Mouse (Mus musculus) large intestine, adult 2 months (tissue): ENCODE data around the gene Myo18b. TPM values are rescaled to one million over a fixed set of nuclear protein-coding genes. Genes with fewer than 3 reads are reported as not detected.

Experiments
- DNase-seq: peaks from one replicate; pipeline ENCODE4 v3.0.0-alpha.2; 2012; ENCODE audit warnings: low read depth, low spot score
- WGBS: fragments of 180-500 bp; shearing (Covaris S2); methylation state at CpG from one replicate; pipeline ENCODE4 v1.1.7; 2018; 5-methylcytosine and 5-hydroxymethylcytosine counted together
- polyA plus RNA-seq: library from polyadenylated mRNA; depleted of rRNA; stranded (reverse); fragments of >200 nt; gene quantifications from 2 replicates; pipeline ENCODE4 v1.2.3, GENCODE M21; 2012

The Myo18b gene
- polyA plus RNA-seq, 1 experiment: 0.74 TPM

DNA sequence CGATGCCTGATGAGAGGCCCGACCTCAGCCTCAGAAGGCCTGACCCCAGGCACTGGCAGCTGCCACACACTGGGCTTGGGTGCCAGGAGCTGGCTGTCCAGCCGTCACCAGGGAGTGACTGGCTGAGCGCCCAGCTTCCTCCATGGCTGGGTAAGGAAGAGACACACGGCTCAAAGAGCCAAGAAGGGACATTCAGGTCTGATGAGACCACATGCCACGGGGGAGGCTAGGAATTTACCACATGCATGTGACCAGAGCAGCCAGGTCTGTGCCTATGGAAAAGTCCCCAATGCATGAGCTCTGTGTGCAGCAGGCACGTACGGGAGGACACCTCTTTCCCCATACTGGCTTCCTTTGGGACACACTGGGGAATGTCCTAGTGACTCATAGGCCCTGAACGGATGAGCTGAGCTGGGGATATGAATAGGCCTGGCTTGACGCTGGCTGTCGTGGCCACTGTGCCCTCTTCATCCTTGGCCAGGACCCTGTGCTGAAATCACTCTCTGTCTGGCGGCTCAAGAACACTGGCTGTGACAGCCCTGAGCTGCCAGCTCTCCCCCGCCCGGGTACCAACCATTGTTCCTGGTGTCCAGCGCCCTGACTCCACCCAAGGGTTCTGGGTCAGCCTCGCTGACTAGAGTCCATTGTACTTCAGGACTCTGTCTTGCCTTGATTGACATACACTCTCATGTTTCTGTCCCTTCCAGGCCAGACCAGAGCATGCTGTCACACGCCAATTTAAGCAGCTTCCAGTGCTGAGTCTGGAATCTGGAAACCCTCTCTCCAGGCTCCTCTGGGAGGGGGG is 9.3 kb downstream of the Myo18b start:
- 62% methylated on average over 17 of the region's 17 CpGs for WGBS

DNA sequence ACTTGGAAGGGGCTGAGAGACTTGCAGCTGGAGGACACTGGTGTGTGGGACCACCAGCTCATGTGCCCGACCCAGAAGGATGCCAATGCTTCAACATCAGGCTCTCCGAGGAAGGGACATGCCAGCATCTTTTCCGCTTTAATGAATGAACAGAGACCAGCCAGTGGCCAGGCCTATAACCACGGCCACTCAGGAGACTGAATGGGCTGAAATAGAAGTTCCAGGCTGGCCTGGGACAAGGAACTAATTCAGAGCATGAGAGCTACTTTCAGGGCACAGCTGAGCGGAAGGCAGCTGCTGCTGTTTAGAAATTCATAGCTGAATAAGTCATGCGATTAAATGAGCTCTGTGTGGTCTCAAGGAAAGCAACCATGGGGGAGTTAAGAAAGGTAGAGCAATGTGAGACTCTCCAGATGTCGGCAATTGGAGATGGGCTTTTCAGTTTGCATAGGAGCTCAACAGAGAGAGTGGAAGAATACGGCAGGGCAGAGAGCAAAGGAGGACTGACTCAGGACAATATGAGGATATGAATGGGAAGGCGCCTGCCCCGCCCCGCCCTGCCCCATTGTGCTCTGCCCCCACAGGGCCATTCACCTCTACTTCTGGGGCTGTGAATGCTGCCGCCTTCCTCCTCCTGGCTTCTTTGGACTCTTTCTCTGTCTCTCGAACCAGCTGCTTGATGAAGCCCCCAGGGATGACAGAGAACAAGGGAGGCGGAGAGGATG is 18.6 kb downstream of the Myo18b start:
- WGBS: 46% methylated on average over 14 of the region's 14 CpGs
- DNase-seq: no peak

More for the DNA sequence above, 9.3 kb downstream of the Myo18b start:
- no peak for DNase-seq

DNA sequence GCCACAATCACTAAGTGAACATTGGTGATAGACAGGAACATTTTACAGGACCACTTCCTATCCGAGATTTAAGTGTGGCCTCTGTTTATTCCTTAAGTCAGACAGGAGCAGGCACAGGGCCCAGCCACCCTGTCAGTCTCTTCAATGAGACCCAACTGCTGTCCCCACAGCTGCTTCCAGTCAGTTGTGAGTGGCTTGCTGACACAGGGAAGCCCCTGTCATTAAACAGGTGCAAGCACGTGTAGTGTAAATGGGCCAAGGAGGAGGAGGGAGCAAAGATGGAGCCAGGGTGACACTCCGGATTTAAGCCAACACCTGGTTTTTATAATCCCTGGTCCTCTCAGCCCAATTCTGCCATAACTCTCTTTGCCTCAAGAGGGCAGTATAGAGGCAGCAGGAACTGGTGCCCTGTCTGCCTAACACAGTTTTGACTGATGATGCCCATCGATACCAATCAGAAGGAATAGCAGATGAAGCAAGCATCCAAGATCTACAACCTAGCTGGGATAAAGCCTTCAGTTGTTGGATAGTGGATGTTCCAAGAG is 19.2 kb downstream of the Myo18b start:
- WGBS: 21% methylated on average over 4 of the region's 4 CpGs
- DNase-seq: no peak

GRCm38 (mm10) chr5:112872999-112873398 is 23.2 kb downstream of the Myo18b start:
- 49% methylated on average over 6 of the region's 6 CpGs for WGBS
- DNase-seq: no peak

- 19% methylated on average over 9 of the region's 9 CpGs for WGBS
Observed at GRCm38 (mm10) chr5:112870729-112871128, 25.4 kb downstream of the Myo18b start.

GRCm38 (mm10) chr5:112868620-112869019 is 27.5 kb downstream of the Myo18b start:
- WGBS: 36% methylated on average over 5 of the region's 5 CpGs

More at GRCm38 (mm10) chr5:112870729-112871128, 25.4 kb downstream of the Myo18b start:
- peak; percentile 22 for DNase-seq

DNA sequence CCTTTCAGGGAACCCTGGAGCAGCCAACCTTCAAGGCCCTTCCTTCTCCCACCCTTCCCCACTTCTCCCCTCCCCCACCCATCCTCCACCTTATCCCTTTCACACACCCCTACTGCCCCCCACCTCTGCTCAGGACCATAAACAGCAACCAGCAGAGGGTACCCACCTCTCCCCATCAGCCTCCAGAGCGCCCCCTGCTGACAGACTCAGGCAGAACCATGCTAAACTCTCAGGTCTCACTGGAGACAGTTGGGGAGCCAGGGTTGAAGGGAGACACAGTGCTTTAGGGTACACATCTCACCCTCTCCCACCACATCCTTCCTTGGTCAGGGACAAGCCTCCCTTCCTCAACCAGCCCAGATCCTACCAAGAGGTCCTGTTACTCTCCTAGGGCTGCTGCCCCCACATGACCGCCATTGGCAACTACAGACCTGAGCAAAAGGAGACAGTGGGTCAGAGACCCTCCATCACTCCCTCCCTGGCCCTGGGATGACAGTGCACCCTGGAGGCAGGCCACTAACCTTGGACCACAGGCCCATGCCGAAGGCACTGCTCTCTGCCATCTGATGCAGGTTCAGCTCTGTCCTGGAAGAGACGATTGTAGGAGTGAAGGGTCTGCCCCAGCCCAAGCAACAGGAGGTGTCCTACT is 31.3 kb downstream of the Myo18b start:
- 50% methylated on average over 4 of the region's 4 CpGs for WGBS
- no peak for DNase-seq

More at GRCm38 (mm10) chr5:112868620-112869019, 27.5 kb downstream of the Myo18b start:
- no peak for DNase-seq

GRCm38 (mm10) chr5:112859379-112860035 is 36.7 kb downstream of the Myo18b start:
- WGBS: 39% methylated on average over 12 of the region's 12 CpGs

DNA sequence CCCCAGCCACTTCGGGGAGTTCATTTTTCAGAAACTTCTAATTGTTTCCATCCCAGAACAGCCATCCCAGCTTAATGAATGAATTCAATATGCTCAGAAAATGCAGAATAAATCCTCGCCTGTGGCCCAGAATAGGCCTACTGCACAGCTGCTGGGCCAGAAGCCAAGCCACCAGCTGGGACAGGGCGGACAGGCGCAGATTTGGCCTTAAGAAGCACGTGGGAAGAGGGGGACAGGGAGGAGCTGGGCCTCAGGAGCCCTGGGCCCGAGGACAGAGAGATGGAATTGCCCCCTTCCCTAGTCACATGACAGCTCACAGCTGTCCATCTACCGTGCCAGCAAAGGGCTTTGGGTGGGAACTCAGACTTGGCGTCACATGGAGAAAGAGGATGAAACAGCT is 43.0 kb downstream of the Myo18b start:
- WGBS: 36% methylated on average over 8 of the region's 8 CpGs

More at GRCm38 (mm10) chr5:112859379-112860035, 36.7 kb downstream of the Myo18b start:
- DNase-seq: no peak

GRCm38 (mm10) chr5:112851389-112851788 is 44.8 kb downstream of the Myo18b start:
- 34% methylated on average over 5 of the region's 5 CpGs for WGBS
- DNase-seq: no peak

More for the DNA sequence above, 43.0 kb downstream of the Myo18b start:
- DNase-seq: no peak

GRCm38 (mm10) chr5:112848586-112849280 is 47.4 kb downstream of the Myo18b start:
- 13% methylated on average over 16 of the region's 16 CpGs for WGBS
- no peak for DNase-seq

GRCm38 (mm10) chr5:112847985-112848542 is 48.1 kb downstream of the Myo18b start:
- 35% methylated on average over 25 of the region's 25 CpGs for WGBS

DNA sequence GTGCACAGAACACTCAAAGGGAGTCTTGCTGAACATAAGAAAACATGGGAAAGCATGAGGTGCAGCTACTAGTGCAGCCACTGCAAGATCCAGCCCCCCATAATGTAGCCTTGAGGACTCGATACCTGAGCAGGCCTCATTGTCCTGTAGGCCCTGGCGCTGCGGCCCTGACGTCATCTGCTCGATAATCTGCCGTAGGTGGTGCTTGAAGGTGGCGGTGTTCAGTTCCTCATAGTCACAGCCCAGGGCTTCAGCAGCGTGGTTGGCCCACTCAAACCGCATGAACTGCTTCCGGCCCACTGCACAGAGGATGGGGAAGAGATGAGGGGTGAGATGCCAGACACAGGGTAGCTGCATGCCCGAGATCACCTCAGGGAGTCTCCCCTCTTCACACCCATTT is 50.0 kb downstream of the Myo18b start:
- WGBS: 84% methylated on average over 11 of the region's 11 CpGs
- DNase-seq: no peak

More at GRCm38 (mm10) chr5:112847985-112848542, 48.1 kb downstream of the Myo18b start:
- no peak for DNase-seq

DNA sequence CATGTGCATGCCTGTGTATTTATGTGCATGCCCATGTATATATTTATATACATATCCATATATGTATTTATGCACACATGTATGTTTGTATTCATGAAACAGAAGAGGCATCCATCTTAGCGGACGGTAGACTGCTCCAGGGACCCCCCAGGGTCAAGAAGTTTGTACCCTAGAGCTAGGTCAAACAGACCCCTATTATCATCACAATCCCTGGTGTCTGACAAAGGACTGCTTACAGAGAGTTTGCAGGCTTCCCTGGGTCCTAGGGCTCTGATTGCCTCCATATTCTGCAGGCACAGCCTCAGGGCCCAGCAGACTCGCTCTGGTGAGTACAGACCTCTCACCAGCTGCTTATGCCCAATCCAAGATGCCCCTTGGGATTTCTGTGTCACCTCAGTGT is 51.7 kb downstream of the Myo18b start:
- no peak for DNase-seq
- 90% methylated on average over 3 of the region's 3 CpGs for whole genome bisulfite sequencing

DNA sequence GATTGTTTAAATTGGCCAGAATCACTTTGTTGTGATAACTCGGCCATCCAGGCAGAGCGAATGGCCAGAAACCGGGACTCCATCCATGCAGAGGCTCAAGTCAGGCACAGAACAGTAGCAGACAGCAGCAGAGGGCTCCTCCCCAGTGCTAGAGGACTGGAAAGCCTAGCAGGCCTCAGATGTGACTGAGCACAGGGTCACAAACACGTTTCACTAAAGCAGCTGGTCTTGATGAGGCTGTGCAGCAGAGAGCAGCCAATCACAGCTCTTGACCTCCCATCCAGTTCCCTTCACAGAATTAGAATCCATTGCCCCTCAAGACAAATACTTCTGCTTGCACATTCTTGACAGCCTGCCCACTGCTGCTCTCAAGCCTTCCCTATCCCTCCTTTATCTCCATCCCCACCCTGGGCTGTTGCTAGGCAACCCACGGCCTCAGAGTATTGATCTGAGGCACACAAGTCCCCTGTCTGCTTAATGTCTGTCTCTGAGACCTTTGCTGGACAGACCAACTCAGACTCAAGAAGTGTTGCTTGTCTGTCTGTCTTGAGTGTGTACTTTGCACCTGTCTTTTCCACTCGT is 52.4 kb downstream of the Myo18b start:
- 41% methylated on average over 6 of the region's 6 CpGs for WGBS
- DNase-seq: no peak

- 80% methylated on average over 5 of the region's 5 CpGs for WGBS
- DNase-seq: no peak
Observed at GRCm38 (mm10) chr5:112842696-112843095, 53.5 kb downstream of the Myo18b start.

DNA sequence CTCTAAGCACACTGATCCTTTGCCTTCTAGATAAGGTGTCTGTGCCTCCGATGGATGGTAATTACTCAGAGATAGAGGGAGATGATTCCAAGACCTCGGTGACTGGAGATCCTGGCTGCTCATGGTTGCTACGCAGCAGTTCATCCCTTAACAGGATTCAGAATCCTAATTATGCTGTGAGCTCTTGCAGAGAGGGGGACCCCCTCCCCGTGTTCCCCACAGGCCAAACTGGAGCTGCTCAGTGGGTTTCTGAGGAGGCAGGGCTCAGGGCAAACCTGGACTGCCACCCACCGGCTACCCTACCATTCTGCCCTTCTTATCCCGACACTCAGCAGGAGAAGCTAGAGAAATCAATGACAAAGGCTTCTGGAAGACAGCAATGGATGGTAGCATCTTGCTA is 54.3 kb downstream of the Myo18b start:
- WGBS: 66% methylated on average over 6 of the region's 6 CpGs
- DNase-seq: no peak

DNA sequence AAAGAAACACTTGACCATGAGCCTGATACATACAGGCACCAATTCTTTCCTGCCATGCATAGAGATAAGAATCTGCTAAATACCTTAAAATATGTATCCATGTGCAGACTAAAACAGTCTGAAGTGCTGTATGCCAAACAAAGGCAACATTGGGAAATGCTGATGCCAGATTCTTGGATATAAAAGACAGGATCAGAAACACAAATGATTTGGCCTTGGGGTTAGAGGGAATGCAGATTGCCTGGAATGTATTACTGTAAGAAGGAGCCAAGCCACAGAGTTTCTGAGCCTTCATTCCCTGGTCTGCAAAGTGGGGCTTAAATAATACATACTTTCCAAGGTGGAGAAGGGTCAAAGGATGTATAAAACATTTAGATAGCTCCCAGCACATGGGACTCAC is 61.3 kb downstream of the Myo18b start:
- no peak for DNase-seq
